Mouse (Mus musculus): ENCODE measurements around the gene Pum2.

GRCm38 (mm10) chr12:8716093-8716492, 42.2 kb downstream of the Pum2 start:
- TF ChIP-seq CTCF (IDR thresholded peaks at IDR 0.05 in 2 of 3, conservative IDR thresholded peaks at IDR 0.05 in 1 of 3; ENCODE audit: control insufficient read depth in 1 of 3, insufficient read depth in 1 of 3, low read depth in 2 of 3, low read length in 3 of 3, poor library complexity in 1 of 3, severe bottlenecking in 1 of 3) (no peak), TAL1 (IDR thresholded peaks at IDR 0.05; ENCODE audit: low read length) (no peak), USF1 (IDR thresholded peaks at IDR 0.05; ENCODE audit: low read depth, low read length) (no peak)

All from MEL (cell line).